Mouse (Mus musculus) skeletal muscle tissue, postnatal 0 days (tissue): ENCODE results near the gene Cd7. TPM values are rescaled to one million over a fixed set of nuclear protein-coding genes. Genes with fewer than 3 reads are reported as not detected.

Experiments used
- polyA plus RNA-seq: library from polyadenylated mRNA; unstranded; fragments of >200 nt; fragmentation: Nextera tagmentation; extraction: Ambion mirVana; gene quantifications from 2 replicates; pipeline ENCODE4 v1.2.1, GENCODE M21; 2015

The Cd7 gene
- 0.13 and 0.50 TPM in 2 replicates for polyA plus RNA-seq

GRCm38 (mm10) chr11:121039302-121039701 is at the start of gene Cd7:
Gene Cd7, minus strand, starts transcription at chr11:121039418.

DNA sequence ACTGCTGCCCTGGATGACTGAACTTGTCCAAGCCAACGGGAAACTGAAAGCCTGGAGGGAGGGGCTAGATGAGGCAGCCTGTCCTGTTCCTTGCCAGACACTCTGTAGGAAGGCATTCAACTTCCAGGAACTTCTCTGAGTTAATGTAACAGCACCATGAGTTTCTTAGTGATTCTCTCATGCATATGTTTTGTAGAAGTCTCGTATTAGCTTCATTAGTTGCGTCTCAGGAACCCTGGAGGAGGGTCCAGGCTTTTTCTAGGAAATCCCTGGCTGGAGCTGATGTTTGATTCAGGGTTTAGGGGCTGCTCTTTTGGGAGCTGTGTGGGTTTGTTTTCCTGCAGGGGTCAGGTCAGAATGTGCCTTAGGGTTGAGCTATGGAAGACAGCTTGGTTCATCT is 41.9 kb upstream of the Cd7 start, which contains the start of gene Sectm1a:
TSS of gene Sectm1a (minus strand) at position 101 of the 400 bp plus-strand sequence.

GRCm38 (mm10) chr11:121063379-121063778 is 24.2 kb upstream of the Cd7 start, which contains the start of gene Sectm1b:
Gene Sectm1b, minus strand, starts transcription at chr11:121063569.

GRCm38 (mm10) chr11:120990951-120991526 is 48.2 kb downstream of the Cd7 start, which contains the start of gene Csnk1d:
Gene Csnk1d, minus strand, starts transcription at chr11:120991330.

Other genes starting within 250 kb of the Cd7 start
- gene Dus1l, start 243.0 kb downstream of the Cd7 start, polyA plus RNA-seq, result 35.4 and 37.5 TPM in 2 replicates
- 6.1 and 13.5 TPM in 2 replicates for gene Fasn, start 214.9 kb downstream of the Cd7 start, polyA plus RNA-seq
- 4.2 and 4.4 TPM in 2 replicates for gene Ccdc57, start 106.5 kb downstream of the Cd7 start, polyA plus RNA-seq
- 251 and 269 TPM in 2 replicates for gene Slc16a3, start 90.9 kb downstream of the Cd7 start, polyA plus RNA-seq
- 49.8 and 50.0 TPM in 2 replicates for gene Csnk1d, start 48.1 kb downstream of the Cd7 start, polyA plus RNA-seq
- not detected in 2 replicates for gene Sectm1b, start 24.2 kb upstream of the Cd7 start, polyA plus RNA-seq
- gene Sectm1a, start 41.8 kb upstream of the Cd7 start, polyA plus RNA-seq, result 0.10 and 0.16 TPM in 2 replicates
- gene Tex19.2, start 79.3 kb upstream of the Cd7 start, polyA plus RNA-seq, result not detected in 2 replicates
- 0.07 and 0.12 TPM in 2 replicates for gene Tex19.1, start 106.7 kb upstream of the Cd7 start, polyA plus RNA-seq
- gene Uts2r, start 120.9 kb upstream of the Cd7 start, polyA plus RNA-seq, result 2.7 and 3.2 TPM in 2 replicates
- gene Hexdc, start 165.0 kb upstream of the Cd7 start, polyA plus RNA-seq, result 5.0 and 5.6 TPM in 2 replicates
- gene Ogfod3, start 165.3 kb upstream of the Cd7 start, polyA plus RNA-seq, result 22.1 and 23.6 TPM in 2 replicates
- gene Cybc1, start 189.9 kb upstream of the Cd7 start, polyA plus RNA-seq, result 9.3 and 12.4 TPM in 2 replicates
- gene Narf, start 197.8 kb upstream of the Cd7 start, polyA plus RNA-seq, result 20.4 and 23.9 TPM in 2 replicates
- gene Foxk2, start 220.6 kb upstream of the Cd7 start, polyA plus RNA-seq, result 3.8 and 4.1 TPM in 2 replicates